Mouse (Mus musculus) c-Kit-positive CD71-positive TER-119-positive erythroid progenitor cells, embryonic 14.5 days (primary cell): Measurements from ENCODE around the gene Tube1.

ENCODE experiments used
- DNase-seq: peaks from one replicate; pipeline ENCODE4 v3.0.0-alpha.2; 2013; ENCODE audit warnings: low spot score

The Tube1 gene

DNA sequence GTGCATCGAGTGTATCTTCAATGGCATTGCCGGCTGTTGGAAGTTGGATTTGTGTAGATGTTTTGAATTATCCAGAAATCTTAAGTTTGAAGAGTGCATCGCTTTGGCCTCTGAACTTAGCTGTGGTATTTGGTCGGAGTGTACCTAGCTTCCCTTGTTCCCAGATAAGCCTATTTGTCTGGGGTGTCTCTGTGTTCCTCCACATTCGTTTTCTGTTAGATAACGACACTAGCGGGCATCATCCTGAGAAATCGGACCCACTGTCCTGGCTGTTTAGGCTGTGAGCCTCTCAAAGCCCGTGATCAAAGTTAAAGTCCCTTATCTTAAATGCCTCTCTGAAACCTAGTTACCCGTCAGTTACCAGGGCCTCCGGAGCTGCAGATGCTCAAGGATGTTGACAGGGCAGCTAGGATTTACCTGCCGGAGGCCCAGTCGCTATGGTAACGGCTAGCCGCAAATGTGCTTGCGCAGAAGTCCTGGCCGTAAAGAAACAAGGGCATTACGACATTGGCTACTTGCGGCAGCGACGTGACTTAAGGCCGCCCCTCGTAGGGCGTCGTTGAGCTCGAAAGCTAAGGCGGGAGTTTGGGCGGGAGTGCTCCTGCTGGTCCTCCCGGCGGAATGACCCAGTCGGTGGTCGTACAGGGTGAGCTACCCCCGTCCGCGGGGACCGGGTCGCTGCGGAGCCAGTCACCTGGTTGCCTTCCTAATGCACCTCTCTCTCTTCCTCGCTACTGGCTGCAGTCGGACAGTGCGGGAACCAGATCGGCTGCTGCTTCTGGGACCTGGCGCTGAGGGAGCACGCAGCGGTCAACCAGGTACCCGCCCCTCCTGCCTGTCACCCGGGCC is at the start of gene Tube1, which contains the start of gene Fam229b:
Gene Tube1 (plus strand): TSS at position 515 of the 849 bp plus-strand sequence.
Gene Fam229b (minus strand): TSS at position 453 of the 849 bp plus-strand sequence.
- peak; percentile 86 for DNase-seq

DNA sequence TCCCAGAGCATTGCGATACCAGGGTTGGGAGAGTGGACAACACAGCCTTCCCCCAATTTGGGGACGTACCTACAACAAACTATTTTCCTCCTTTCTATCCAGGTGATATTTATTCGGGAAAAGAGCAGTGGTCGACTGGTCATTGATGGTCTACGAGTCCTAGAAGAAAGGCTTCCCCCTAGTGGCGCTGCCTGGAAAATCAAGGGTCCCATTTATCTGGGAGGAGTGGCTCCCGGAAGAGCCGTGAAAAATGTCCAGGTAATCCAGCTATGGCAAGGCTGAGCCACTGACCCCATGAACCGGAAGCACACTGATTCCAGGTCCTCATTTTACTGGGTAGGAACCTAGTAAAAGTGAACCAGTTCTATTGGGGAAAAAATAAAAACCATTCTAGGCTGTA is 36.8 kb upstream of the Tube1 start:
- DNase-seq, result peak; percentile 4

DNA sequence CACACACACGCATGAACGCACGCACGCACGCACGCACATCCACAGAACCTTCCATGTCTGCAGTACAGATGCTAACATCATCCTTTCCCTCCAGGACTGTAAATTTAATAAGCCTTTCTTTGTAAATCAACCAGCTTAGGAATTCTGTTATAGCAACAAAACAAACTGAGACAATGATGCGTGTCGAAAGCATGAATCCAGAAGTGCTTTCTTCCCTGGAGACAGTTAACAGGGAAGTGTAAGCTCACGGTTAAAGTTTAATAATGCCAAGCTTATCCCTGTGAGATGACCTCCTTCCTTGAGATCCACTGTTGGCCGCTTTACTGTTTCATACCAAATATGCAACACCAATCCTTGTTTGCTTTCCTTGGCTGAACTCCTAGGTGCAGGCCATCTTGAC is 35.0 kb upstream of the Tube1 start:
- DNase-seq, result no peak

DNA sequence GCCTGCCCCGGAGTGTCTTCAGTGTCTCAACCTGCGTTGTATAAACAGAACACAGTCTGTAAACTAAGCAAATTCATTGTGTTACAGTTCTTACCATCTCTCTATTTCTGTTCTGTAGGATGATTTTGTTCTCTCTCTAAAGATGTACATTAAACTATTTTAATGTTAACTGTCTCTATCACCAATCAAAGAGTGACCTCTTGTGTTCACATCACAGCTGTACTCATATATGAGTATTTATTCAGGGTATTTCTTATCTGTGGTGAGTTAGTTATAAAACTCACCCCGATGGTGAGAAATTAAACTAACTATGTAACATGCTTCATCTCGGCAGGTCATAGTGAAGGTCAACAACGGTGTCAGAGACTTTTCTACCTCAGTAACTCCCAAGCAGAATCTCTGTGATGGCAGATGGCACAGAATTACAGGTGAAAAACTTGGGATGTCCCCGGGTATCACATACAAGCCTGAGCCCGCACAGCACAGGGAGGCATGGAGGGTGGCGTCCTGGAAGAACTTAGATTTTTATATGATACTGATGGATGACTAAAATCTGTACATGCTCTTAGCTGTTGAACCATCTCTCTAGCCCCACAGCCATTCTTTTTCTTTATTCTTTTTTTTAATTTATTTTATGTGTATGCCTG is 28.9 kb upstream of the Tube1 start:
- no peak for DNase-seq

GRCm38 (mm10) chr10:39106413-39106812 is 27.4 kb upstream of the Tube1 start:
- DNase-seq, result no peak

- DNase-seq, result no peak
Observed at GRCm38 (mm10) chr10:39106935-39107334, 26.8 kb upstream of the Tube1 start.

GRCm38 (mm10) chr10:39108837-39109488 is 24.8 kb upstream of the Tube1 start:
- DNase-seq, result no peak

GRCm38 (mm10) chr10:39109489-39109874 is 24.3 kb upstream of the Tube1 start:
- no peak for DNase-seq

GRCm38 (mm10) chr10:39121412-39121811 is 12.4 kb upstream of the Tube1 start:
- DNase-seq, result no peak

DNA sequence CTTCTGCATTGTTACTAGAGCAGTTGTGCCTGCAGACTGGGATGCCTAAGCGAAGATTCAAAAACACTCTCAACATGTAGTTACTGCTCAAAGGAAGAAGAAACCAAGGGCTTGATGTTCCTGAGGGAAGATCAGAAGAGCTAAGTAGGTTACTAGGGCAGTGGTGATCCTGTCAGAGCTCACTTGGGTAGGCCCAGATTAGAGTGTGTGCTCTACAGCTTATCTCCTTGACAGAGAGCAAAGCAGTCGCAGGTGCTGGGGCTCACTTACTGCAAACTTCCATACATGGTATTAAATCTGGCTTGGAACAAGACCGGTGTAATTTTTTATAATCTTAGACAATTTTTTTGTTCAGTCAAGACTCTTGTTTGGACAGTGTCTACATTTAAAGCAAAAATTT is 4.0 kb downstream of the Tube1 start:
- DNase-seq, result no peak

GRCm38 (mm10) chr10:39138761-39139160 is 5.0 kb downstream of the Tube1 start:
- DNase-seq, result no peak

DNA sequence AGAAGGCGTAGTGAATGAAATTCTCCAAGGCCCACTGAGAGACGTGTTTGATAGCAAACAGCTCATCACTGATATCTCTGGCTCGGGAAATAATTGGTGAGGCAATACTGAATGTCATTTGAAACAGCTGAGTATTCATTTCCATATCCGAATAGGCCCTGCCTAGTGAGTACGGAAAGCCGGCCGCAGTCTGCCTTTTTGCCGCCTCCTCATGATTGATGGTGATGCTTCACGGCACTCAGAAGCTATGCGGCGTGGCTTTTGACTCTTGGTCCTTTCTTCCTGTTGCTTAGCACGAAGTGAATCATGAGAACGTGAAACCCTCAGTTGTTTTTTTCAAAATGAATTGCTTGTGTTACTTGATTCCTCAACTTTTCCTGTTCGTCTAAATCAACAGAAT is 7.1 kb downstream of the Tube1 start:
- DNase-seq, result no peak

GRCm38 (mm10) chr10:39141401-39141800 is 7.6 kb downstream of the Tube1 start:
- DNase-seq, result peak; percentile 21

- DNase-seq, result no peak
Observed at GRCm38 (mm10) chr10:39142216-39142615, 8.4 kb downstream of the Tube1 start.

GRCm38 (mm10) chr10:39156719-39157118 is 22.9 kb downstream of the Tube1 start:
- no peak for DNase-seq

GRCm38 (mm10) chr10:39157321-39157720 is 23.5 kb downstream of the Tube1 start:
- DNase-seq, result no peak

GRCm38 (mm10) chr10:39158306-39158705 is 24.5 kb downstream of the Tube1 start:
- DNase-seq, result no peak

DNA sequence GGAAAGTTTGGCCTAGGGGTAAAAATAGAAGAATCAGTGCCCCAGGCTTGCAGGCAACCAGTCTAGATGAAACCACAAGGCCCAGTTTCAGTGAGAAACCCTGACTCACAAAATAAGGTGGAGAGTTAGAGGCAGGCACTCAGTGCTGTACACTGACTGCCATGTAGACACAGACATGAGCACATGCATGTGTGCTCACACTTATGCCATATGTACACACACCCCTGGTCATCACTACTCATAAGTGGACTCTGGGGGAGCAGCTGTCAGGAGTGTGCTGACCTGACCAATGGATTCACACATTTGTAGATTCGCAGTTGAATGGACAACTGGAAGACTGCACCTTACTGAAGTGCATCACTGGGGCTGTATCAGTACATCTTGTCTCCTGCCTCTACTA is 27.6 kb downstream of the Tube1 start:
- DNase-seq, result no peak

DNA sequence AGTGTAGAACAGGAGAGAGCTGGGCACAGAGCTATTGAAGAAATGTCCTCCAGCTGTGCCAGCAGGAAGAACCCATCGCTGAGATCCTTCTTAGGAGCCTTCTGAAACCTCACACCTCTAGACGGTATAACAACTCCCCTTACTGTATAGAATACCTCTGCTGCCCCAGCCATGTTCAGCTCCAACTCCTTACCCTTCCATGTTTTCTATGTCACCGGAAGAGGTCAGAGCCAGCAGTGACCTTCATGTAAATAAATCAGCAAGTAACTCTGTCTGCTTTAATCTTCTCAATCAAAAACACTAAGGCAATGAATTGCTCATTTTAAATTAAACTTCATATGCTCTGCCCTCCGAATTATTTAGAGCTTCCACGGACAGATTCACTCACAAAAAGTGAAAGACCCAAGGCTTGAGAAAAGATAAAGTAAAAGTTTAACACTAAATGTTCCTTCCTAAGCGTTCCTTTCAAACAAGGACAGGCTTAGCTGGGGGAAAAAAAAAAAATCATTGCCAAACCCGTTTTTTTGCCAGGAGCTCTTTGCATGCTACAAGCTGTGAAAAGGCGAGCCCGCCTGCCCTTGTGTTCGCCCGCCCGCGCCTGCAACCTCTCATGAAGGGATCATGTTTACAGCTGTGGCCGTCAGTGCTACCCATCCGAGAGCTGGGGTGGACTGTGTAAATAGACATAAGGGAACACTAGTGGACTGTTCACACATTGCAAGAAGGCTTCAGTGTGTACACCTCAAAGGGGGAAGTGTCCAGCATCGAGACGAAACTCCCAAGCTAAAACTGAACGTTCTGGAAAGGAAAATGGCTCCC is 29.1 kb downstream of the Tube1 start:
- no peak for DNase-seq

DNA sequence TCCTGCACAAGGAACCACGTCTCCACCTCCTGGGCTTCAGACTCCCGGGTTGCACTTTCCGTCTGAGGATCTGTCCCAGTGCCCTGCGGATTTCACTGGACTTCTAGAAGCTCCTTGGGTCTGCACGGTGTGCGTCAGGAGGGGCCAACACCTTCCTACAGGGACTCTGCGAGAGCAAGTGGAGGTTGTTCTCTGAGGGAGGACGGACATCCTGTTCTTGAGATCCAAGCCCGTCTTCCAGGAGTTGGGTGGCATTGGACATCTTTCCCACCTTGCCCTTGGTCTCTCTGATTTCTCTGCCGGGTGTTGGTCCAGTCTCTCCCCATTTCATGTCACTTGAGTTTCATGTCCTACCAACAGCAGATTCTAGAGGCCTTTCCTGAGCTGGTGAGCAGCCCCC is 29.9 kb downstream of the Tube1 start, which contains the start of gene Ccn6:
Gene Ccn6 (minus strand): TSS at position 101 of the 400 bp plus-strand sequence.
- DNase-seq, result no peak

- DNase-seq, result no peak
Observed at GRCm38 (mm10) chr10:39165632-39166115, 31.9 kb downstream of the Tube1 start.

DNA sequence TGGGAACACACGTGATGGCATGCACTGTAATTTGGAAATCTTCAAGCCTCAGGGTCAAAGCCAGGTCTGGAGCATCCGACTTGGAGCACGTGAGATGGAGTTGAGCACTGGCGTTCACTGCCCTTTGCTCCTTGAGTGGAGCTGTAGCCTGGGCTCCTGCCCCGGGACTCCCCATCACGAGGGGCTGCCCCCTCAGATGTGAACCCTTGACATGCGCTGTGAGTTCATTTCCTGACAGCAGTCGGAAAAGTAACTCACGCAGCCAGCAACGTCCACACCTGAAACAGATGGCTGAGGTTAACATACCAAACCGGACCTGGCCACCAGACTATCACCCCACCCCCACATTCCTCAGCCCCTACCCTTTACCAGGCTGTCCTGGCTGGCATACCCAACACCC is 33.8 kb downstream of the Tube1 start:
- no peak for DNase-seq
